In the genomic region with DNA sequence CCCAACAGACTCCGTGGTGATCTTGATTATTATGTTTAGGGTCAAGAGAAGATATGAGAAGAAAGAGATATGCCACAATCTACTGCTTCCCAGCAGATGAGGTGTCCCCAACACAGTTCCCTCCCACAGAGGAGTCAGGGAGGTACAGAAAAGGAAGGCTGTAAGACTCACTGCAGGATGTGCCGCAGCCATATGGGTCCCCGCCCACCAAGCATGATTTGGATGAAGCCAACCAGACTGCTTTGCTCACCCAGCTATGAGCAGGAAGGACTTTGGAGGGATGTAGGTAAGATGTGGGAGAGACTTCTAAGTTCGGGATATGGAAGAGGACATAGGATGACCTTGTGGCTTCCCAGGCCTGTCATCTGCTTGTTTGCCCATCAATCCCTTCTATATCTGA, we compare ENCODE assay signal across 17 mouse cellular contexts. TPM values are rescaled to one million over a fixed set of nuclear protein-coding genes. Genes with fewer than 3 reads are reported as not detected.
DNase-seq lines count a peak whose midpoint lies in the region; ATAC-seq and TF ChIP-seq lines count a peak whose summit lies in the region.
"Had no signal": no experiment of that assay in that cellular context is flagged by ENCODE, and none has a peak within 500 bp of the region (broad histone marks: within the 10 kb centered on the region; RNA-seq: fewer than 3 reads in every experiment).

No protein-coding gene starts in this region.

- no peaks in the 10 kb centered on the region for H3K9me3 ChIP-seq in hindbrain, postnatal 0 days (ENCODE audit: low read length)
- H3K9me3 ChIP-seq: G1E; heart, embryonic 15.5 days; hindbrain, embryonic 15.5 days had no signal

- H3K27me3 ChIP-seq in spleen, adult 2 months (ENCODE audit: control insufficient read depth, insufficient read depth, low read length), result no peaks in the 10 kb centered on the region
- H3K27me3 ChIP-seq in hindbrain, postnatal 0 days (ENCODE audit: insufficient read depth, low read length), result no peaks in the 10 kb centered on the region
- H3K27me3 ChIP-seq: heart, embryonic 15.5 days; hindbrain, embryonic 15.5 days had no signal

- H3K4me2 ChIP-seq in hindbrain, postnatal 0 days (ENCODE audit: low read depth, low read length), result no peak overlapping the region
- H3K4me2 ChIP-seq: heart, embryonic 15.5 days; hindbrain, embryonic 15.5 days; midbrain, embryonic 11.5 days had no signal

- DNase-seq in frontal cortex, adult 2 months (ENCODE audit: extremely low spot score in 1 of 2, low spot score in 1 of 2), result peak; percentile 67 to 85
- DNase-seq in frontal cortex, postnatal 10 days (ENCODE audit: low spot score in 2 of 2), result no peak
- DNase-seq in layer of hippocampus, adult 8-10 months (ENCODE audit: low spot score in 2 of 2), result peak; percentile 67 to 72
- DNase-seq in layer of hippocampus, postnatal 14 days (ENCODE audit: low spot score in 2 of 2), result no peak
- no peak for DNase-seq in spleen, adult 2 months (ENCODE audit: low read depth in 1 of 2, low spot score in 2 of 2)
- no peak for DNase-seq in spleen, adult 18-20 months
- DNase-seq in hindbrain, postnatal 0 days (ENCODE audit: low spot score), result no peak
- DNase-seq in ovary, postnatal 10 days (ENCODE audit: low spot score), result no peak
- DNase-seq: adrenal gland, postnatal 25 days; cerebellum, adult 8-10 months; kidney, adult 8-10 months; lung, postnatal 14 days; thymus, adult 2 months had no signal

- ATAC-seq in hindbrain, postnatal 0 days, result no peak

- TF ChIP-seq CTCF in spleen, adult 2 months (IDR thresholded peaks at IDR 0.05; ENCODE audit: extremely low read depth, insufficient read depth, insufficient read length, insufficient replicate concordance), result no peak
- TF ChIP-seq CTCF in hindbrain, postnatal 0 days (IDR thresholded peaks at IDR 0.05; ENCODE audit: low read depth), result no peak

- no peak overlapping the region for H3K4me3 ChIP-seq in spleen, adult 2 months (ENCODE audit: extremely low read depth, insufficient read depth, insufficient read length)
- no peak overlapping the region for H3K4me3 ChIP-seq in hindbrain, postnatal 0 days (ENCODE audit: low read length)
- H3K4me3 ChIP-seq: heart, embryonic 15.5 days; hindbrain, embryonic 15.5 days had no signal

- peaks cover 79% of the 10 kb centered on the region; the same call in 1 of the 2 replicates for H3K4me1 ChIP-seq in spleen, adult 2 months (ENCODE audit: control insufficient read depth, insufficient read depth, insufficient read length)
- no peaks in the 10 kb centered on the region; the same call in 1 of the 2 replicates for H3K4me1 ChIP-seq in hindbrain, postnatal 0 days (ENCODE audit: insufficient read depth, low read length)

- H3K9ac ChIP-seq in hindbrain, postnatal 0 days (replicated peaks; ENCODE audit: low read length), result no peak overlapping the region
- H3K9ac ChIP-seq: heart, embryonic 15.5 days; hindbrain, embryonic 15.5 days had no signal

- TF ChIP-seq POLR2A in spleen, adult 2 months (IDR thresholded peaks at IDR 0.05; ENCODE audit: low read depth, low read length), result no peak

- H3K27ac ChIP-seq in spleen, adult 2 months (ENCODE audit: insufficient read depth, low read length), result peak overlapping the region; percentile 79
- no peak overlapping the region for H3K27ac ChIP-seq in hindbrain, postnatal 0 days
- H3K27ac ChIP-seq: heart, embryonic 15.5 days; hindbrain, embryonic 15.5 days had no signal

- 55% methylated on average over 4 of the region's 4 CpGs for WGBS in spleen, adult 2 months
- WGBS in hindbrain, postnatal 0 days, result 81% methylated on average over 4 of the region's 4 CpGs

- H3K36me3 ChIP-seq in spleen, adult 2 months (ENCODE audit: control insufficient read depth, insufficient read depth, low read length), result peaks cover 16% of the 10 kb centered on the region
- H3K36me3 ChIP-seq in hindbrain, postnatal 0 days (ENCODE audit: insufficient read depth, low read length), result no peaks in the 10 kb centered on the region; the same call in 1 of the 2 replicates
- H3K36me3 ChIP-seq: G1E; heart, embryonic 15.5 days had no signal

RNA-seq across cellular contexts. Expression of a gene that starts 25.1 kb away (rescaled TPM):
- 38.4 and 44.0 TPM in 2 replicates for polyA plus RNA-seq in frontal cortex, adult 2 months (2012; rRNA removed)
- 100 to 1,000 TPM; 105 to 134 (median 117) TPM for total RNA-seq in layer of hippocampus, adult 8-10 months (2022)
- 100 to 1,000 TPM; 137 to 160 TPM for total RNA-seq in layer of hippocampus, postnatal 14 days (2021)
- polyA plus RNA-seq in spleen, adult 2 months (2012; rRNA removed), result 36.0 and 43.0 TPM in 2 replicates
- total RNA-seq in hindbrain, postnatal 0 days (2014; rRNA removed), result 41.6 and 53.9 TPM in 2 replicates
- polyA plus RNA-seq in hindbrain, postnatal 0 days (2015; fragmentation: Nextera tagmentation; extraction: Ambion mirVana), result 127 and 149 TPM in 2 replicates

Comparison
In these comparisons a context has a peak if more than half of its experiments do, and no peak if none do; other contexts are left out.
1. DNase-seq: peak in frontal cortex, adult 2 months (2 of 2) and layer of hippocampus, adult 8-10 months (2 of 2); none in frontal cortex, postnatal 10 days (0 of 2), layer of hippocampus, postnatal 14 days (0 of 2), spleen, adult 2 months (0 of 2), spleen, adult 18-20 months (0 of 2), hindbrain, postnatal 0 days (single experiment) and ovary, postnatal 10 days (single experiment).